Mouse (Mus musculus) T-helper 1 cell (primary cell): ENCODE data around the gene Clec2d.

Experiments used
- in situ Hi-C: fragments of 300-600 bp; cut with MboI, MseI; formaldehyde crosslinking; loops from one replicate; pipeline ENCODE4 v1.15.1; 2025; ENCODE audit warnings: high pct_unique_total_duplicates

Gene Clec2d

DNA sequence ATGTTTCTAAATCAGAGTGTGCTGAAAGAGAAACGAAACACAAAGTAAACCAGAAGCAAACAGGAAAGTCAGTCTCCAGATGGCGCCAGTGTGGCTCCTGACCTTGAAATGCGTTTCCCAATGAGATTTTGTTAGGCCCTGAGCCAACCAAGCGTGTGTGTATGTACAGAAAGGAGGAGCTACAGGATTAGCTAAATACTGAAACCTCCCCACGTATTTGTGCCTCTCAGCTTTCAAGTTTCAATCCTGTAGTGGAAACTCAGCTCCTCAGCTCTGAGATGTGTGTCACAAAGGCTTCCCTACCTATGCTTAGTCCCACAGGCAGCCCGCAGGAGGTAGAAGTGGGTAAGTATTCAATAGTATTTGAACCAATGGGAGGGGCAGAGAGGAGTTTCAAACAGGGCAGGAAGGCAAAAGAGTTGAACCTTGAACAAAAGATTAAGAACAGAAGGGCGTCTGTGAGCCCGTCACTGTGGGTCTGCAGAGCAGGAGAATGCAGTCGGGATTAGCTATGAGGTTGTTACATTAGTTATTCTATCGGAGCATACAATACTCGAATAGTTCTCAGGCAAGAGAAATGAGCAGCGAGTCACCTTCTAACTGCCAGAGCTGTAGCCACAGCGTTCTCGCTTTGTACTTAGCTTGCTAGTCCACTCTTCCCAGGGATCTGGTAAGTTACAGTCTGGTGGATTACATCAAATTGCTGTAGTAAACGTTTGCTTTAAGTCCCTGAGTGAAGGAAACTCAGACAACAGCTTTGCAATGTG lies at the start of gene Clec2d:
Clec2d (plus strand) TSS at position 213 of the 767 bp plus-strand sequence.
- in situ Hi-C loops: loop anchor here (5.0 kb wide), 1 partner anchor 52 kb away; no protein-coding TSS in a partner anchor

DNA sequence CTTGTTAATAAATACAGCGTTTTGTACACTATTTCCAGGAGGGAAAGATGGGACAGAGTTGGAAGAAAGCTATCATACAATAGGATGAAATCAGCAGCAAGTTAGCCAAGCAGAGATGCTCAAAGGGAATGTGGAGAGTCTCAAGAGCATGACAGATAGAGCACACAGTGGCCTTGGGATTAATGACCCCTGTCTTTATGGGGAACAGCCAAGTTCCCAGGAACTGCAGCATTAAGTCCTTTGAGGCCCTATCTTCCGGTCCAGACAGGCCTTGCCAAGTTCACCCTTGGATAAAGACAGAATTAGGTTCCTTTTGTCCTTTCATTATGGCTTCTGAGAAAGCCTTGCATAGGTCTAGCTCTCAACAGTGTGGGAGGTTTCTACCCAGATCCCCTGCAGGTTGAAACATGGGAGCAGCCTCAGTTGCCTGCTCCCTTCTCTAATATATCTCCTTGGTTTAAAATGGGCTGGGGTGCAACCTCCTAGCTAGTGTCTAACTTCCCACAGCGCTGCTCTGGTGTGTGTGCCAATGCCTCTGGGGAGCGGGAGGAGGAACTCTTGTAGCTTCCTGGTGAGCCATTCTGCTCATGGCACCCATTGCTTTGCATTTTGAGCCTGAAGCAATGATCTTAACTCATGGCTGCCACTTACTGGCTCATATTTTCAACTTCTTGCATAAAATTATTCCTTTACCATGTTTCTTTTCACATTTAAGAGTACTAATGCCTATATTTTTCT lies 47.6 kb upstream of the Clec2d start:
- in situ Hi-C loops: no loop called here

DNA sequence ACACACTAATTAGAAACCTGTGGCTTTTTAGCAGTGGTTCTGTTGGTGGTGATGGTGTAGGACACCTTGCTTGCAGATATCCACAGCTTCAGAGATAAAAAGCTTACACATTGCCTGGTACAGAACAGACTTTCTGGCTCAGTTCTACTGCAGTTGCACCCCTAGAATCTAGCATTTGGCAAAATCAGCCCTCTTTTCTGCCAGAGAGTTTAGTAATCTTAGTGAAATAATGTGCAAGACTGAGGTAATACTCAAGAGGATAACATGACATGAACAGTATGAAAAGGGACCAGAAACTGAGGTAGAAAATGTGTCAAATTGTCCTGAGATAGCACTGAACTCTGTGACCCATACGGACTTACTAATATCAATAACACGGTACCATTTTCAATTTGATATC lies 33.6 kb upstream of the Clec2d start:
- in situ Hi-C loops: no loop called here

DNA sequence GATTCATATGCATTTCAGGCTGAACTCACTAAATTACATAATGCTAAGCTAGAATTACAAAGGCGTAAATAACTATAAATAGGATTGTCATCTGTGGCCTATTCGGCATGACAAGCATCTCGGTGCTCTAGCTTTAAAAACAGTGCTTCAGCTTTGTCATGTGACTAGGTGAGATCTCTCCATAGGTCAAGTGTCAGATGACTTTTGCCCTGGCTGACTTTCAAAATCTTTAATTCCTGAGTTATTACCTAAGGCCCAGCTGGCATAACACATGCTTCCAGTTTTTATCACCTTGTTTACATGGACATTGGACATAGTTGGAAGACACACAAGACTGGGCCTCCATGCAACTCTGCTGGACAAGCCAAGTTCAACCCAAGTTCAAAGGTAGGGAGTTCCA lies 20.3 kb upstream of the Clec2d start:
- in situ Hi-C loops: loop anchor here (25.0 kb wide), 1 partner anchor 1348 kb away; no protein-coding TSS in a partner anchor

DNA sequence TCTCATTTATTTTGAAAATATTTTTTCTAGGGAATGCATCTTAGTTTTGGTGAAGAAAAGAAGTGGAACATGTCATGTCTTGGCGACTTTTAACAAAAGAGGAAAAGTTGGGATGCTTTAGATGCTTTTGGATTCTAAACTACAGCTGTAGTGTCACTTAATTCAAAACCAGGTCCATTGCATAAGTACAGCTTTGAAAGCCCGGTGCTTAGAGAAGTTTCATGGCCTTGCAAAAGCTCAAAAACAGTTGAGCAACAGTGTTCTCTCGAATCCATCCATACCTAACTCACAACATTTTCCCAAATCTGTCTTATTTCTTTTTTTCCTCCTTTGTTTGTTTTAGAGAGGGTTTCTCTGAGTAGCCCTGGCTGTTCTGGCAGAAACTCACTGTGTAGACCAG lies 19.3 kb upstream of the Clec2d start:
- in situ Hi-C loops: loop anchor here (25.0 kb wide), 1 partner anchor 1349 kb away; no protein-coding TSS in a partner anchor

DNA sequence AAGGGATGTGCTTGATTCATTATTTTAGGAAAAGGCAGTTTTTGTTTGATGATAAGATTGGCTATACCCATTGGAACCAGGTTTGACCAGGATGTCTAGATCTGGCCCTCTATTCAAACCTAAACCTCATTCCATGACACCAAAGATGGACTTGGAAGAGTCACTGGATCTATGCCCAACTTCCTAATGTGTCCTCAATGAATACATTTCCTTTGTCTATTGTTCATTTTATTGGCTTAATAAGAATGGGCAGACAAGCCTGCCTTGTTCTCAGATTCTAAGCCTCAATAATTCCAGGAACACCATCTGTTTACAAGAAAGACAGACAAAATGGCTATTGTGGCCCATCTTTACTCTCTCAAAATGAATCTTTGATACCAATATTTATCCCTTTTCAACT lies 18.5 kb upstream of the Clec2d start:
- in situ Hi-C loops: loop anchor here (25.0 kb wide), 1 partner anchor 1350 kb away; no protein-coding TSS in a partner anchor

DNA sequence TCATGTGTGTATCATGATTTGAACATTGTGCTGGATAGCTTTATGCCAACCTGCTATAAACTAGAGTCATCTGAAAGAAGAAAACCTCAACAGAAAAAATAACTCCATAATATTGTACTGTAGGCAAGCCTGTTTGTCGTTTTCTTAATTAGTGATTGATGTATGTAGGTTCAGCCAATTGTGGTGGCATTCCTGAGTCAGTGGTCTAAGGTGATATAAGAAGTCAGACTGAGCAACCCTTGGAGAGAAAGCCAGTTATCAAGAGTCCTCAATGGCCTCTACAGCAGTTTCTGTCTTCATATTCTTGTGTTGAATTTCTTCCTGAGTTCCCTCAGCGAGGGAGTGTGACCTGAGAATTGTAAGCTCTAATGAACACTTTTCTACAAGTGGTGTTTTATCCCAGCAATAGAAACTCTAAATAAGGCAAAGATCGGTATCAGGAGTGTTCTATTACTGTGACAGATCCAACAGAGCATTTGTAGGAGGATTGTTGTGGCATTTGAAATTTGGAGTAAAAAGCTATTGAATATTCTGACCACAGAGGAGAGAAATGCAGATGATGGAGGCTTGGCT lies 17.7 kb upstream of the Clec2d start:
- in situ Hi-C loops: loop anchor here (25.0 kb wide), 1 partner anchor 1350 kb away; no protein-coding TSS in a partner anchor

DNA sequence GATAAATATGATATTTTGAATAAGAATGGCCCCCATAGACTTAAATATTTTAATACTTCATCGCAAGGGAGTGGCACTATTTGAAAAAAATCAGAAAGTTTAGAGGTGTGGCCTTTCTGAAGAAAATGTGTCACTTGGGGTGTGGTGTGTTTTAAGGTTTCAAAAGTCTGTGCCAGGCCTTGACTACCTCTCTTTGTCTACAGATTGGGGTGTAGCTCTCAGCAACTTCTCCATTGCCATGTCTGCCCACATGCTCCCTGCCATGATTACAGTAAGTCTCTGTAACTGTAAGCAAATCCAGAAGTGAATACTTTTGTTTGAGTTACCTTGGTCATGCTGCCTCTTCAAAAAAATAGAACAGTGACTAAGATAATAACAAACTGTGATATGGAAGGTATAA lies 16.8 kb upstream of the Clec2d start:
- in situ Hi-C loops: loop anchor here (25.0 kb wide), 1 partner anchor 1351 kb away; no protein-coding TSS in a partner anchor

DNA sequence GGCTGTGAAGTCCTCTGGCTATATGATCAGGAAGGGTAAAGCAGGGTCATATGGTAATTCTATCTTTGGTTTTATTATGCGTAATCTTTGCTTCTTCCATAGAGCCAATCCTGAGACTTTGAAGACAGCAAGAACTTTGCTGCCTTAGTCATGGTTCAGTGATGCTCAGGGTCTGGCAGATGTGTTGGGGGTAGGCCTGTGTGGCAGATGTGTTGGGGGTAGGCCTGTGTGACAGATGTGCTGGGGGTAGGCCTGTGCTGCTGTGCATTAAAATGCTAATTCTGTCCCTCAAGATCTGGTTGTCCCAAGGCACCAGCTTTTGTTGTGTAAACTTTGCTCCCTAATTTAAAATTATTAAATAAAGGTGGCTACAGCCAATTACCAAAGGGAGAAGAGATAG lies 9.5 kb upstream of the Clec2d start:
- in situ Hi-C loops: loop anchor here (5.0 to 25.0 kb wide), 3 partner anchors 84 to 1359 kb away; no protein-coding TSS in a partner anchor

DNA sequence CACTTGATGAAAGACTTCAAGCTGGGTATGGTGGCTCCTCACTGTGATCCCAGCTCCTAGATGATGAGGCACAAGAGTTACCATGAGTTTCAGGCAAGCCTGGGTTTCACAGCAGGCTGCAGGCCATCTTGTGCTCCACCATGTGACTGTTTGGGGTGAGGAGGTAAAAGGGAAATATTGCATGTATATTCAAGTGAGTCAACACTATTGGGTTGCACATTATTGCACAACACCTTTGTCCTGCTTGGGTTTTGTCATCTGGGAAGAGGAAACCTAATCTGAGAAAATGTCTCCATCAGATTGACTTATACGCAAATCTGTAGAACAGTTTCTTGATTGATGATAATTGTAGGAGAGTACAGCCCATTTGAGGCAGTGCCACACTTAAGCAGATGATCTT lies 8.7 kb upstream of the Clec2d start:
- in situ Hi-C loops: loop anchor here (5.0 to 25.0 kb wide), 3 partner anchors 84 to 1359 kb away; no protein-coding TSS in a partner anchor

DNA sequence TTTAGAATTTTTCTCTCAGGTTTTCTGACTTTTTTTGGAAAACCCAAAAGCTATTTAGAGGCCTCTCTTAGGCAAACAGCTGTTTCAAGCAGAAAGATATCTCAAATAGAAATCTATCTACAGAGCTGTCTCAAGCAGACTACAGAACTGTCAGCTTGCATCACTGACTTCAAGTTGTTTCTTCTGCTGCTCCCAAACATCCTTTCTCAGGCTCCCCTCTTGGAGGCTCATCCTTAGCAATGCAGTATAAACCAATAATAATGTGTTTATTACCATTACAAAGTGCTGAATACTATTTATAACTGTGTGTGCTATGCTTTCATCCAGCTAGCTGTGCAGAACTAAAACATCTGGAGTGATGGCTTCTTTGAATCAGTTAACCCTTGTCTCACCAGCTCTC lies 5.6 kb upstream of the Clec2d start:
- in situ Hi-C loops: loop anchor here (5.0 to 25.0 kb wide), 4 partner anchors 33 to 1363 kb away; no protein-coding TSS in a partner anchor

DNA sequence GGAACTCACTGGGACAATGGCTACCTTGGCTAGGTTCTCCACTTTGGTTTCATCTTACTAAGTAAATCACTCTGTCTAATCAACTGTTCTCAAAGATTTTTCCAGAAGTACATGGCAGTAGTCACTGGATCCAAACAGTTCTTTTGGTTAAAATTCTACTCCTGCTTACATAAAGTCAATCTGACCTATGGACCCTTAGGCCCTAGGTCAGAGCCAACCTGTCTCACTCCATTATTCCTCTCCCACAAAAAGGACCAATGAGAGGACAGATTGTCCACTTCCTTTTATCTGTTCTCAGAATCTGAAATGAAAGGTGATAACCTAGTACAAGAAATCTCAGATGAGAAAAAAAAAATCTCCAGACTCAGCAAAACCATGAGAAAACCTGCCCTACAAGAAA lies 4.8 kb upstream of the Clec2d start:
- in situ Hi-C loops: loop anchor here (5.0 to 10.0 kb wide), 2 partner anchors 33 to 331 kb away; no protein-coding TSS in a partner anchor

DNA sequence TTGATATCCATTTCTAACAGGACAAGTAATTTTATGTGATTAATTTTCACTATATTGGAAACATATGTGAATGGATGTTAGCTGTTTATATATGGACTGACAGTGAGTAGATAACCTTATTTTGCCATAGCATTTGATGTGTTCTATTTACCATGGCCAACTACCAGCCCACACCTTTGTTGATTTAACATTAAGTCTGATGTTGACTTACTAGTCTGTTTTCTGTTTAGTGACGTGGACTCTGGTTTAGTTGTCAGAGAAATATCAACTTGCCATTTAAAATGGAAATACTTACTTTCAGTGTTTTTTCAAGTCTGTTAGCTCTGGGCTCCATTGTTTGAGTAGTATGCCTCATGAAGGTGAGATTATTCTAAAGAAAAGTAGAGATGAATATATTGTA lies 3.8 kb upstream of the Clec2d start:
- in situ Hi-C loops: loop anchor here (5.0 to 10.0 kb wide), 2 partner anchors 34 to 332 kb away; no protein-coding TSS in a partner anchor

DNA sequence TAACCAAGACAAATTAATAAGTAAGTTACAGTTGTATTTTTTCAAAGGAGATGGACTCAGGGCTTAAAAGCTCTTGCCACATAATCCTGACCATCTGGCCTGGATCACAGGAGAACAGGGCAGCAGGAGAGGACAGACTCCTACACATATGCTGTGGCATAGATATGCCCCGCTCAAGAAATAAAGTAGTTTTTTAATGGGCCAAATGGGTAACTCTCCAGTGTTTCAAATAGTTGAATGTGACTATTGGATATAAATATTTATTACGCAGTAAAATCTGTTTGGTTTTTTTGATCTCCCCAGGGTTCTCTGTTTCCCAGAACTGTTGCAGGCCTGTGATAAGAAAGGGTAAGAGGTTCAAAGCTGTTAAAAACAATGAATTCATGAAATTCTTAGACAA lies 1.1 kb upstream of the Clec2d start:
- in situ Hi-C loops: loop anchor here (5.0 to 10.0 kb wide), 2 partner anchors 37 to 334 kb away; no protein-coding TSS in a partner anchor

DNA sequence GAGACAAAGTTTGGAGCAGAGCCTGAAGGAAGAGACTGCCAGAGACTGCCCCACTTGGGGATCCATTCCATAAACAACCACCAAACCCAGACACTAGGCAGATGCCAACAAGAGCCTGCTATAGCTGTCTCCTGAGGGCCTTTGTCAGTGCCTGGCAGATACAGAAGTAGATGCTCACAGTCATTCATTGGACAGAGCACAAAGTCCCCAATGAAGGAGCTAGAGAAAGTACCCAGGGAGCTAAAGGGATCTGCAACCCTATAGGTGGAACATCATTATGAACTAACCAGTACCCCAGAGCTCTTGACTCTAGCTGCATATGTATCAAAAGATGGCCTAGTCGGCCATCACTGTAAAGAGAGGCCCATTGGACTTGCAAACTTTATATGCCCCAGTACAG lies 584 bp upstream of the Clec2d start:
- in situ Hi-C loops: loop anchor here (5.0 to 10.0 kb wide), 3 partner anchors 38 to 335 kb away; no protein-coding TSS in a partner anchor

DNA sequence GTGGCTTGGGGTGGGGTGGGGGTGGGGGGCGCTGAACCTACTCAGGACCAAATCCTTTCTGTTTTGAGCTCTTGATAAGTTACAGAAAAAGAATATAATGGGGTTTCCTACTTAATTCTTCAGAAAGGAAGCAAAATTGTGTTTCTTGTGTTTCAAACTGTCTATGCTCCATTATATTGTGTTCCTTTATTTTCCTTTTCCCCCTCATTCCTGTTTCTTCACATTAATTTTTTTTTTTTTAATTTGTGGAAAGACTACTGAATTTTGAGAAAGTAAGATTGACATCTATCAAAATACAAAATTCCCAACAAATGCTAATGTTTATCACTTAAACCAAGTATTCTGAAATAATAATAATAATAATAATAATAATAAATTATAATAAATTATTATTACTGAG lies 834 bp downstream of the Clec2d start:
- in situ Hi-C loops: loop anchor here (5.0 kb wide), 1 partner anchor 51 kb away; no protein-coding TSS in a partner anchor

DNA sequence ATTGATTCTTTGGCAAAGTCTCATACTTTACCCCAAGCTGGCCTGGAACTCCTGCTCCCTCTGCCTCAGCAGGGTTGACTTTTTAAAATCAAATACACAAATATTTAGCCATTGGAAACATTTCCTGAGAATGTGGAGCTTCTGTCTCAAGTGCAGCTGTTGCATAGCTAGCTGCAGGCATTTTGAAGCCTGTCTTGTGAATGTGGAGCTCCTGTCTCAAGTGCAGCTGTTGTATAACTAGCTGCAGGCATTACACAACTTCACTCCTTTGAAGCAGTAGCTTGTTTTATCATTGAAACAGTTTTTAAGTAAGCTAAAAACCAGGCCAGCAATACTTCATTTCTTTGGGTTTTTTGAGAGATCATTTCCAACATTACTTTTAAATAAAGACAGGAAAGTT lies 1.3 kb downstream of the Clec2d start:
- in situ Hi-C loops: loop anchor here (5.0 kb wide), 1 partner anchor 51 kb away; no protein-coding TSS in a partner anchor

DNA sequence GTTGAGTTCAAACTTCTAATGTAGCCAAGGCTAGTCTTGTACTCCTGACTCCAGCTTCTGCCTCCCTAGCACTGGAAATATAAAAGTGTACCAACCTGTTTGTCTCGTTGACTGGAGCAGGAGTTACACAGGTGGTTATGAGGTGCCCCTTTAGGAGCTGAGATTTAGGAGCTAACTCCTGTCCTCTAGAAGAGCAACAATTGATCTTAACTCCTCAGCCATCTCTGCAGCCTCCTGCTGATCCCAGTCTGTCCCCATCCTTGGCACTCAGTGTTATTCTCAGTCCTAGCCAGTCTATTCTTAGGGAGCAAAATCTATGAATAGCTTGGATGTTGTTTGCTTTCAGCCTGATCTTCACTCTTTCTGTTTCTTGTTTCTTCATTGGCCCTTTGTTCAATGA lies 2.1 kb downstream of the Clec2d start:
- in situ Hi-C loops: loop anchor here (5.0 kb wide), 1 partner anchor 50 kb away; no protein-coding TSS in a partner anchor

DNA sequence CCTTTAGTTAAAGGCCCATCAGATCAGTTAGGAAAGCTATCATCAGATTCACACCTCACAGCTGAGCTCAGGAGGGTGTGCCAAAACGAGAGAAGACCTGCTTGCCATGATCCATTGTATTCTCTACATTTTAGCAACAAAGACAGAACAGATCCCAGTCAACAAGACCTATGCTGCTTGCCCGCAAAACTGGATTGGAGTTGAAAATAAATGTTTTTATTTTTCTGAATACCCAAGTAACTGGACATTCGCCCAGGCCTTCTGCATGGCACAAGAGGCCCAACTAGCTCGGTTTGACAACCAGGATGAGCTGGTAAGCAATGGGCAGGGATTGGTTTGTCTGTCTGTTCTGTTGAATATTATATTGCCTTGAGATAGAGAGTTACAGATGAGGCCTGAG lies 3.6 kb downstream of the Clec2d start:
- in situ Hi-C loops: loop anchor here (5.0 kb wide), 1 partner anchor 48 kb away; no protein-coding TSS in a partner anchor

DNA sequence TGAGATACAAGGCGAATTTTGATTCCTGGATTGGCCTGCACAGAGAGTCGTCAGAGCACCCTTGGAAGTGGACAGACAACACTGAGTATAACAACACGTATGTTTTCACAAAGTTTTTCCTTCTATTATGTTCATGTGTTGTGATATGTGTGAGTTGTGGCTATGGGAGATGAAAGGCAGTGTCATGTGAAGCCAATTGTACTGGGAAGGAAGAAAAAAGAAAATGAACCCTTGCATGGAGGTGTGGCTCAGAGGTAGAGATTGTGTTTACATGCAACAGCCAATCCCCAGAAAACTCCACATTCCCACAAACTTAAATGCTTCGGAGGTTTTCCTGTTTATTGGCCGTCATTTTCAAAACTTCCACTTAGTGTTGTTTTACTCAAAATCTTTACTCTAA lies 4.4 kb downstream of the Clec2d start:
- in situ Hi-C loops: loop anchor here (5.0 kb wide), 1 partner anchor 48 kb away; no protein-coding TSS in a partner anchor

DNA sequence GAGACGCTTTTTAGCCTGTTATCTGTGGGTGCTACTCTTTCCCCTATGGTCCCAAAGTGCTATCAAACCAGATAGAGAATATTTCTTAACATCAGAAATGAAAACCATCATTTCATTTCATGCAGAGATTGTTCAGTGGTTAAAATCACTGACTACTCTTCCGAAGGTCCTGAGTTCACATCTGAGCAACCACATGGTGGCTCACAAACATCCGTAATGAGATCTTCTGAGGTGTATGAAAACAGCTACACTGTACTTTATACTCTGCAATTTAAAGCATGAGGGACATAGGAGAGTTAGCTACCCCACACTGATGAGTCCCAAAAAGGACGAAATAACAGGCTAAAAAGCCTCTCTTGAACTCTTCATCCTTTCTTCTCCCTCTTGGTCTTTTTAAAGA lies 5.6 kb downstream of the Clec2d start:
- in situ Hi-C loops: no loop called here
